Mouse (Mus musculus) neutrophil, adult 5-6 weeks (primary cell): ENCODE results near the gene Cyp19a1. TPM values are rescaled to one million over a fixed set of nuclear protein-coding genes. Genes with fewer than 3 reads are reported as not detected.

Experiments used
- ATAC-seq: fragments of 151-379, 151-347 bp; 2 replicates; pipeline ENCODE4 v1.8.0; 2017; ENCODE audit warnings: mild to moderate bottlenecking, moderate TSS enrichment; ENCODE audit not compliant: insufficient number of reproducible peaks, poor library complexity, low FRiP score, severe bottlenecking; ENCODE audit errors: extremely low read depth
- total RNA-seq: library from RNA; stranded (forward); fragments of 200-1000 nt; gene quantifications from 2 replicates; pipeline ENCODE4 v1.2.3, GENCODE M21; 2017

Gene Cyp19a1
- total RNA-seq, 1 experiment from 2014 or later: not detected

DNA sequence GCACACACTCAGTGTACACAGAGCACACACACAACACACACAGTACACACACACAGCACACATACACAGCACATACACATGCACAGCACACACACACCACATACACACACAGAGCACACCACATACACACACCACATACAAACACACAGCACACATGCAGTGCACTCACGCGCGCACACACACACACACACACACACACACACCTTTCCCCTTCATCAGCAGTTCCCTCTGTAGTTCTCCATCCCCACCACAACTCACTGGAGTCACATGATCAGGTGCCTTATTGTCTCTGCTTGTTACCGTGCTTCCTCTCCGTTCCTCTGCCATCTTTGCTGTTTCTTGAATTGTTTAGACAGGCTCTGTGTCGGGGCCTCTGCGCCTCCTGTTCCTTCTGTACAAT lies 85.4 kb downstream of the Cyp19a1 start:
- ATAC-seq: no peak

GRCm38 (mm10) chr9:54181330-54181729 lies 86.6 kb downstream of the Cyp19a1 start:
- ATAC-seq: no peak

- no peak for ATAC-seq
Observed at GRCm38 (mm10) chr9:54180216-54180615, 87.7 kb downstream of the Cyp19a1 start.

GRCm38 (mm10) chr9:54169489-54169888 lies 98.4 kb downstream of the Cyp19a1 start:
- no peak for ATAC-seq

DNA sequence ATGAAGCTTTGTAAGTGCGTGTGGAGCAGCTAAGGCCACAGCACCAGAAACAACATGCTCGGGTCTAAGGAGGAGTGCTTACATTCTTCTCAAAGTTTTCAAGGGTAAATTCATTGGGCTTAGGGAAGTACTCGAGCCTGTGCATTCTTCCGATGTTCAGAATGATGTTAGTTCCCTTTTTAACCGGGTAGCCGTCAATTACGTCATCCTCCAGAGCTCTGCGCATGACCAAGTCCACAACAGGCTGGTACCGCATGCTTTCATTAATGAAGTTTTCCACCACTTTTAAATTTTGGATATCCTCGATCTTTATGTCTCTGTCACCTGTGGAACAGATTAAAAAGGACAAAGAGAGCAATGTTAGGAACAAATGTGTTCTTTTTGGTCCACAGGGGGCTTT lies 99.5 kb downstream of the Cyp19a1 start:
- no peak for ATAC-seq

- no peak for ATAC-seq
Observed at GRCm38 (mm10) chr9:54163117-54163516, 104.8 kb downstream of the Cyp19a1 start.

DNA sequence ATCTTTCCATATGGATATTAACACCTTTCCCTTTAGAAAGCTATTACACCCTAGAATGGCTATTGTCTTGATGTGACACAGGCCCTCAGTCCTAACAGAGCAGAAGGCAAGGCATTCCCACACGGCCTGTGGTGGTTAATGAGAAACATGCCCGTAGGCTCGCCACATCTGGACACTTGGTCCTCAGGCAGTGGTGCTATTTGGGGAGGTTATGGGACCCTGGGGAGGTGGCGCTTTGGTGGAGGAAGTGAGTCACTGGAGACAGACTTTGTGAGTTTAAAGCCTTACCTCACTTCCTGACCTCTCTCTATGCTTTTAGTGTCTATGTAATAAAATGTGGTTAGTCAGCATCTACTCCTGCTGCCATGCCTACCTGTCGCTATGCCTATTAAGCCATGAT lies 114.2 kb downstream of the Cyp19a1 start:
- ATAC-seq: no peak

- no peak for ATAC-seq
Observed at GRCm38 (mm10) chr9:54139191-54139590, 128.7 kb downstream of the Cyp19a1 start.

Other genes starting within 250 kb of the Cyp19a1 start
- gene Tnfaip8l3, start 199.7 kb downstream of the Cyp19a1 start, total RNA-seq: not detected in 2 replicates
- gene Gldn, start 18.4 kb upstream of the Cyp19a1 start, total RNA-seq: not detected in 2 replicates
- 117 and 119 TPM in 2 replicates for gene Dmxl2, start 233.5 kb upstream of the Cyp19a1 start, total RNA-seq